Mouse (Mus musculus) MEL (cell line): ENCODE results near the gene Wnk4. TPM values are rescaled to one million over a fixed set of nuclear protein-coding genes. Genes with fewer than 3 reads are reported as not detected.

ENCODE experiments used
- DNase-seq: peaks from one replicate; pipeline ENCODE4 v3.0.0; 2011; ENCODE audit warnings: low read depth, low spot score
- H3K27ac ChIP-seq: 2 replicates; pipeline ENCODE4 v1.5.1; 2012; ENCODE audit warnings: low read depth, mild to moderate bottlenecking, control low read depth, low read length, moderate library complexity; ENCODE audit not compliant: control insufficient read depth
- H3K27me3 ChIP-seq, 2 experiments: fragments of 150-350 bp in 1 of 2; sonication (generic) in 1 of 2; 2 replicates each; pipeline ENCODE4 v1.6.1; 2012; ENCODE audit warnings: low read length in 2 of 2, mild to moderate bottlenecking in 2 of 2, improper control_type of control experiment in 1 of 2, moderate library complexity in 1 of 2; ENCODE audit not compliant: insufficient read depth in 2 of 2, control insufficient read depth in 1 of 2
- H3K36me3 ChIP-seq, 2 experiments: 2 replicates each; pipeline ENCODE4 v1.6.1; 2012 to 2014; ENCODE audit warnings: low read length in 2 of 2, improper control_type of control experiment in 1 of 2, inconsistent platforms in 1 of 2, mild to moderate bottlenecking in 1 of 2; ENCODE audit not compliant: insufficient read depth in 2 of 2, control insufficient read depth in 1 of 2
- H3K4me1 ChIP-seq, 2 experiments: fragments of 150-350 bp in 1 of 2; sonication (generic) in 1 of 2; 2 replicates each; pipeline ENCODE4 v1.6.1; 2012; ENCODE audit warnings: low read length in 2 of 2, improper control_type of control experiment in 1 of 2, mild to moderate bottlenecking in 1 of 2; ENCODE audit not compliant: insufficient read depth in 2 of 2, control insufficient read depth in 1 of 2
- H3K4me3 ChIP-seq, 2 experiments: fragments of 150-350 bp in 1 of 2; sonication (generic) in 1 of 2; 2 replicates each; pipeline ENCODE4 v1.5.1; 2012; ENCODE audit warnings: low read depth in 2 of 2, low read length in 2 of 2, mild to moderate bottlenecking in 2 of 2, moderate library complexity in 2 of 2, control low read depth in 1 of 2, improper control_type of control experiment in 1 of 2; ENCODE audit not compliant: control insufficient read depth in 1 of 2, insufficient read depth in 1 of 2
- H3K79me2 ChIP-seq: 2 replicates; pipeline ENCODE4 v1.6.1; 2012; ENCODE audit warnings: mild to moderate bottlenecking, low read length, moderate library complexity; ENCODE audit not compliant: control insufficient read depth, poor library complexity, insufficient read depth
- H3K9ac ChIP-seq: 2 replicates; pipeline ENCODE4 v1.6.1; 2012; ENCODE audit warnings: low read depth, mild to moderate bottlenecking, control low read depth, low read length, moderate library complexity; ENCODE audit not compliant: control insufficient read depth, poor library complexity, severe bottlenecking
- H3K9me3 ChIP-seq: fragments of 150-350 bp; sonication (generic); replicated peaks from 2 replicates; pipeline ENCODE4 v1.6.1; 2012; ENCODE audit warnings: mild to moderate bottlenecking, low read length, improper control_type of control experiment, moderate library complexity; ENCODE audit not compliant: insufficient read depth
- BHLHE40 ChIP-seq: IDR thresholded peaks from 2 replicates; pipeline ENCODE4 v1.6.1; 2012; ENCODE audit warnings: low read depth, mild to moderate bottlenecking, inconsistent platforms, low read length, improper control_type of control experiment, borderline replicate concordance
- CTCF ChIP-seq, 3 experiments: IDR thresholded peaks in 2 of 3; conservative IDR thresholded peaks in 1 of 3; 2 replicates each; pipeline ENCODE4 v1.5.1; 2011 to 2012; ENCODE audit warnings: low read length in 3 of 3, low read depth in 2 of 3, mild to moderate bottlenecking in 2 of 3, improper control_type of control experiment in 1 of 3, inconsistent platforms in 1 of 3, mixed read lengths in 1 of 3, moderate library complexity in 1 of 3; ENCODE audit not compliant: control insufficient read depth in 1 of 3, insufficient read depth in 1 of 3, poor library complexity in 1 of 3, severe bottlenecking in 1 of 3
- E2F4 ChIP-seq: IDR thresholded peaks from 2 replicates; pipeline ENCODE4 v1.6.1; 2011; ENCODE audit warnings: low read depth, low read length, improper control_type of control experiment, borderline replicate concordance
- EP300 ChIP-seq, 2 experiments: IDR thresholded peaks; 2 replicates each; pipeline ENCODE4 v1.6.1; 2011; ENCODE audit warnings: improper control_type of control experiment in 2 of 2, low read length in 2 of 2, low read depth in 1 of 2, mild to moderate bottlenecking in 1 of 2
- ETS1 ChIP-seq: IDR thresholded peaks from 2 replicates; pipeline ENCODE4 v1.6.1; 2012; ENCODE audit warnings: low read depth, mild to moderate bottlenecking, inconsistent platforms, low read length, improper control_type of control experiment, moderate library complexity
- GATA1 ChIP-seq: IDR thresholded peaks from 2 replicates; pipeline ENCODE4 v1.6.1; 2011; ENCODE audit warnings: low read depth, low read length, improper control_type of control experiment
- KAT2A ChIP-seq: conservative IDR thresholded peaks from 2 replicates; pipeline ENCODE4 v1.6.1; 2012; ENCODE audit warnings: low read depth, low read length, improper control_type of control experiment, inconsistent platforms
- MEF2A ChIP-seq: IDR thresholded peaks from 2 replicates; pipeline ENCODE4 v1.6.1; 2014; ENCODE audit warnings: low read depth, mild to moderate bottlenecking, inconsistent platforms, low read length, improper control_type of control experiment; ENCODE audit not compliant: poor library complexity, insufficient replicate concordance, severe bottlenecking; ENCODE audit errors: extremely low read depth
- MYC ChIP-seq: IDR thresholded peaks from 2 replicates; pipeline ENCODE4 v1.6.1; 2011; ENCODE audit warnings: low read depth, mild to moderate bottlenecking, low read length, improper control_type of control experiment, moderate library complexity
- POLR2A ChIP-seq, 2 experiments: IDR thresholded peaks; 2 replicates each; pipeline ENCODE4 v1.6.1; 2011 to 2012; ENCODE audit warnings: low read length in 2 of 2, mild to moderate bottlenecking in 2 of 2, control low read depth in 1 of 2, improper control_type of control experiment in 1 of 2, low read depth in 1 of 2, moderate library complexity in 1 of 2; ENCODE audit not compliant: control insufficient read depth in 1 of 2, insufficient read depth in 1 of 2, poor library complexity in 1 of 2
- RAD21 ChIP-seq: IDR thresholded peaks from 2 replicates; pipeline ENCODE4 v1.6.1; 2011; ENCODE audit warnings: mild to moderate bottlenecking, low read depth, low read length, improper control_type of control experiment
- RCOR1 ChIP-seq: IDR thresholded peaks from 2 replicates; pipeline ENCODE4 v1.6.1; 2012; ENCODE audit warnings: low read depth, mild to moderate bottlenecking, inconsistent platforms, low read length, improper control_type of control experiment
- SMC3 ChIP-seq: IDR thresholded peaks from 2 replicates; pipeline ENCODE4 v1.6.1; 2011; ENCODE audit warnings: low read depth, low read length, improper control_type of control experiment
- TCF12 ChIP-seq: IDR thresholded peaks from 2 replicates; pipeline ENCODE4 v1.6.1; 2014; ENCODE audit warnings: low read depth, mild to moderate bottlenecking, inconsistent platforms, low read length, improper control_type of control experiment, moderate library complexity
- USF2 ChIP-seq, 2 experiments: IDR thresholded peaks; 2 replicates each; pipeline ENCODE4 v1.6.1; 2011 to 2012; ENCODE audit warnings: improper control_type of control experiment in 2 of 2, low read length in 2 of 2, borderline replicate concordance in 1 of 2, inconsistent platforms in 1 of 2, low read depth in 1 of 2, mild to moderate bottlenecking in 1 of 2; ENCODE audit not compliant: insufficient read depth in 1 of 2
- ZKSCAN1 ChIP-seq: IDR thresholded peaks from 2 replicates; pipeline ENCODE4 v1.6.1; 2012; ENCODE audit warnings: low read depth, mild to moderate bottlenecking, inconsistent platforms, low read length, improper control_type of control experiment, moderate library complexity
- polyA plus RNA-seq, 2 experiments: library from polyadenylated mRNA; stranded (reverse) in 1 of 2; unstranded in 1 of 2; fragments of >175 nt in 1 of 2; fragments of >200 nt in 1 of 2; gene quantifications; 2 replicates each; pipeline versions ENCODE4 v1.2.1 to v1.2.4; 2012; ENCODE audit warnings: low replicate concordance in 2 of 2, low read depth in 1 of 2; ENCODE audit not compliant: insufficient read length in 2 of 2, insufficient read depth in 1 of 2, missing spikeins in 1 of 2
- total RNA-seq: library from RNA; depleted of rRNA; stranded (reverse); fragments of 300-350 nt; gene quantifications from 2 replicates; pipeline ENCODE4 v1.2.3, GENCODE M21; 2012

Wnk4 gene
- total and polyA plus RNA-seq, 3 experiments = 0.92 to 3.4 TPM; not detected in 1

DNA sequence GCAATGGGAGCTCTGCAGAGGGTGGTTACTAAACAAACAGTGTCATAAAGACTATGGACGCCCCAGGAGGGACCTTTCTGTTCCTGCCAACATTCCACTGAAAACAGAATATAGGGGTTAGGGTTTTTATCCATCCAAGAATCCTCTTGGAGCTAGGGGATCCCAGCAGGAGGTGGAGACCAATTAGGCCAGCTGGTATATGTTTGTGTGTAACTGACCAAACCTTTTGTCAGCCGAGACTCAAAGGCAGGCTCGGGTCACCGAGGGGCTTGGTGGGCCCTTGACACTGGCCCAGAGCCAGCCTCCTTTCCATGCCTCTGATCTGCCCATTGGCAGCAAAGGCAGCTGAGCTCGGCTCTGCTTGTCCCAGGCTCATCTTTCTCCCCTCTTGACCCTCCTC, 22.5 kb downstream of the Wnk4 start:
- H3K36me3 ChIP-seq = peaks cover 4 to 8% of the 10 kb centered on the region in 2 experiments; a peak in 3 of 4 replicates
- peaks cover 0 to 7% of the 10 kb centered on the region in 2 experiments; a peak in 1 of 4 replicates for H3K4me1 ChIP-seq
- no peaks in the 10 kb centered on the region for H3K9me3 ChIP-seq
- peaks cover 6% of the 10 kb centered on the region for H3K79me2 ChIP-seq
- H3K27ac ChIP-seq = no peak overlapping the region
- no peaks in the 10 kb centered on the region for H3K27me3 ChIP-seq
- no peak overlapping the region for H3K4me3 ChIP-seq
- H3K9ac ChIP-seq = no peak overlapping the region
- TF ChIP-seq EP300 (IDR thresholded peaks at IDR 0.05; ENCODE audit: low read depth in 1 of 2, low read length in 2 of 2) (no peak), MEF2A (no peak), E2F4 (no peak), USF2 (IDR thresholded peaks at IDR 0.05; ENCODE audit: borderline replicate concordance in 1 of 2, insufficient read depth in 1 of 2, low read depth in 1 of 2, low read length in 2 of 2) (no peak), ZKSCAN1 (no peak)
- DNase-seq = no peak

DNA sequence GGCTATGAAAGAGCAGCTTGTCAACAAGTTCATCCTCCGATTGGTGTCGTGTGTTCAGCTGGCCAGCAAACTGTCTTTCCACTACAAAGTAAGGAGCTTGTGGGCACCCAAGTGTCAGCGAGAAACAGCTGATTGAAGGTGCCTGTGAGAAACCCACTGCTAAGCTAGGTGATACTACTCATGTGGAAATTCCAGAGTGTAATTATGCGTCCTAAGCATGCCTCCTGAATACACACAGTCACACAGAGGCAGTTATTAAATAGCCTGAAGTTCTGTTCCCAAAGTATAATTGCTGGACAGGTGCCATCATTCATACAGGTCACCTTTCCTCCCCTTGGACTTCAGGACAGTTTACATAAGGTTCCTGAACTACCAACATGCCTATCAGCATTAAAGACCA, 23.4 kb downstream of the Wnk4 start:
- TF ChIP-seq TCF12 (no peak), RAD21 (no peak), GATA1 (no peak), ETS1 (no peak), RCOR1 (no peak), BHLHE40 (no peak), MEF2A (no peak), CTCF (IDR thresholded peaks at IDR 0.05 in 2 of 3, conservative IDR thresholded peaks at IDR 0.05 in 1 of 3; ENCODE audit: control insufficient read depth in 1 of 3, insufficient read depth in 1 of 3, low read depth in 2 of 3, low read length in 3 of 3, poor library complexity in 1 of 3, severe bottlenecking in 1 of 3) (no peak), EP300 (IDR thresholded peaks at IDR 0.05; ENCODE audit: low read depth in 1 of 2, low read length in 2 of 2) (no peak), SMC3 (no peak), POLR2A (IDR thresholded peaks at IDR 0.05; ENCODE audit: control insufficient read depth in 1 of 2, insufficient read depth in 1 of 2, low read depth in 1 of 2, low read length in 2 of 2, poor library complexity in 1 of 2) (no peak), KAT2A (no peak), MYC (no peak)

More for the DNA sequence above, 23.4 kb downstream of the Wnk4 start:
- Histone ChIP-seq H3K4me1 (peaks cover 0 to 7% of the 10 kb centered on the region in 2 experiments; a peak in 1 of 4 replicates), H3K79me2 (no peaks in the 10 kb centered on the region), H3K9me3 (no peaks in the 10 kb centered on the region), H3K27me3 (no peaks in the 10 kb centered on the region), H3K36me3 (peaks cover 4 to 14% of the 10 kb centered on the region in 2 experiments; a peak in 3 of 4 replicates), H3K27ac (no peak overlapping the region), H3K9ac (no peak overlapping the region), H3K4me3 (no peak overlapping the region)
- DNase-seq = no peak
